Mouse (Mus musculus) pancreas, adult 10 weeks (tissue): ENCODE data around the gene Cbwd1. TPM values are rescaled to one million over a fixed set of nuclear protein-coding genes. Genes with fewer than 3 reads are reported as not detected.

ENCODE experiments used
- polyA plus RNA-seq: library from polyadenylated mRNA; stranded (reverse); fragments of 350-450 nt; fragmentation: Illumina TruSeq; extraction: RNeasy Lipid Tissue Mini Kit (QIAGEN cat#74804); gene quantifications from one replicate; pipeline ENCODE4 v1.2.3, GENCODE M21; 2015; ENCODE audit warnings: low read depth, low replicate concordance; ENCODE audit not compliant: insufficient read depth

Gene Cbwd1
- 2.8 TPM for polyA plus RNA-seq

GRCm38 (mm10) chr19:24961172-24961962, at the start of gene Cbwd1:
Gene Cbwd1 (minus strand): TSS chr19:24961610.

DNA sequence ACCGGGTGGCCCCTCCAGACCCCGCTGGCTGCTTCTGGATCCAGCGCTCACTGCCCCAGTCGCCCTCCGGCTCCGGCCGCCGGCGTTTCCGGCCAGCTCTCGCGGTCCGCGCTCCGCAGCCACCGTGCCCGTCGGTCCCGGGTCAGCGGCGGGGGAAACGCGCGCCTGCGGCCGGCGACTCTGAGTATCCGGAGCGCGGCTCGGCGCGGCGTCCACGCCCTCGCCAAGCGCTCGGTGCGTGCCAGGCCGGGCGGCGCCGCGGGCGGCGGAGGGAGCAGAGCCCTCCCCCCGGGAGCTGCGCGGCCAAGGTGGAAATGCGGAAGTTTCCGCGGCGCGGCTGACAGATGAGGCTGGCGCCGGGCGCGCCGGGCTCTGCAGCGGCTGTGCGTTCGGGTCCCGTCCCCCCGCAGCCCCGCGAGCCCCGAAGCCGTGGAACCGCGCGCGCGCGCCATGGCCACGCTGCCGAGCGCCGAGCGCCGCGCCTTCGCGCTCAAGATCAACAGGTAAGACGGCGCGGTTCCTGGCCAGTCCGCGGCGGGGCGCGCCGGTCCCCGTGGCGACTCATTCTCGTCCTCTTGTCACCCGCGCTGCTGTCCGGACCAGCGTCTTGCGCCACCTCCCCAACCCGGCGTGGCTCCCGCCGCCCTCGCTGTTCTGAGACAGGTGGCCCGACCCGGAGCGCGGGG, 37.9 kb upstream of the Cbwd1 start, which contains the start of gene Dock8:
TSS of gene Dock8 (plus strand) at position 334 of the 686 bp plus-strand sequence.

DNA sequence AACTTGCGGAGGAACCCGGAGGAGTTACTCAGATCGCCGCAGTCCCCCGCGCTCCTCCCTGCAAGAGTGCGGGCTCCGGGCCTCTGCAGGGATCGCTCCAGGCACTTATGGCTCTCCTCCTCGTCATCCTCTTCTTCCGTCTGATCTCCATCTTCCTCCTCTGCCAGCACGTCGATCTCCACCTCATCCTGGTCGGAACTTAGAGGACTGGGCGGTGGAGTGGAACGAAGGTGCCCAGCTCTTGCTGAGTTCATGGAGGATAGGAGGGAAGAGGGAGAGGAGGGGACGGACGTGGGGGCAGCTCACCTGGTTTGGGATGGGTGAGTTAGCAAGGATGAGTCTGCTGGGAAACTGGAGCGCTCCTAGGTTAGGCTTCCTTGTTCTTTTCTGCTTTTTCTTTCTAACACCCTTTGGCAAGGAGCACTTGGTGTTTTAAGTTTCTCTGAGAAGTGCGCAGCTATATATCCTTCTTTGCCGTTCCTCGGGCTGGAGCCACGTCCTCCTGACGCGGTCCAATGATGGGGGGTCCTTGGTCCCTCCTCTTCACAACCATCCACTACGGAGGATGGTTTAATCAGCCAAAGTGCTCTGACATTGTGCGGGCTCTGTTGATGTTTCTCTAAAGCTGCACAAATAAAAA, 60.7 kb downstream of the Cbwd1 start, which contains the start of gene Foxd4:
TSS of gene Foxd4 (minus strand) at position 617 of the 640 bp plus-strand sequence.

DNA sequence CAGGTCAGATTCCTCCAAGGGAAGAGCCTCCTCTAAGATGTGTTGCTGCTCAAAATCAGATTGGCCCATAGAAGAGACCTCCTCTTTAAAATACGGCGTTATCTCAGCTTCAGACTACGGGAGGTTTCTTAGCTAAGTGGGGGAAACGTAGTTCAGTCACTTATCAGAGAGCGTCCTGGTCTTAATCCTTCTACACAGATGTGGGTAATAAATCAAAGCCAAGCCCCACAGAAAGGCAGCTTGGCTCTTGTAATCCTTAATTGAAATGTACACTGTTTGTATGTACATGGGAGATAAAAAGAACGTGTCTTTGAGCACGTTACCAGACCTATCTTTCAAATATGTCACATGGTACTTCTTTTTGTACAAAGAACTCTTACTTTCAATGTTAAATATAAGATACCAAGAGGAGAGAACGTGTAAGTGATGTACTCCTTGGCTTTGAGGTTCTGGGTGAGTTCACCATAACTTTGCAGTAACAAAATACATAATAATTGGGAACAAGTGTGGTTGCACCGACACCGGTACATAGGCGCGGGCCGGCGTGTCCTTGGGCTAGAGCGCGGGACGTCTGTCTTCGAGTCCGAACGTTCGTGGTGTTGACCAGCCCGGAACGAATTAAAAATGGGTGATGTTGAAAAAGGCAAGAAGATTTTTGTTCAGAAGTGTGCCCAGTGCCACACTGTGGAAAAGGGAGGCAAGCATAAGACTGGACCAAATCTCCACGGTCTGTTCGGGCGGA, 86.1 kb downstream of the Cbwd1 start, which contains the start of gene Gm10053:
TSS of gene Gm10053 (plus strand) at position 558 of the 742 bp plus-strand sequence.

Other genes with a start within 250 kb of the Cbwd1 start
- gene Pgm5, start 99.8 kb downstream of the Cbwd1 start, polyA plus RNA-seq = 3.3 TPM
- gene Gm10053, start 85.9 kb downstream of the Cbwd1 start, polyA plus RNA-seq = 6.8 TPM
- not detected for gene Foxd4, start 60.4 kb downstream of the Cbwd1 start, polyA plus RNA-seq
- gene Dock8, start 37.9 kb upstream of the Cbwd1 start, polyA plus RNA-seq = 2.3 TPM